Mouse (Mus musculus) hindbrain, embryonic 16.5 days (tissue): Measurements from ENCODE around the gene Thnsl1. TPM values are rescaled to one million over a fixed set of nuclear protein-coding genes. Genes with fewer than 3 reads are reported as not detected.

Experiments
- ATAC-seq: fragments of 200-750 bp; cut with Nextera tagmentation; 2 replicates; pipeline ENCODE4 v1.8.0; 2017; ENCODE audit warnings: moderate TSS enrichment, moderate library complexity
- H3K27ac ChIP-seq: fragments of 300-500 bp; sonication (generic); 2 replicates; pipeline ENCODE4 v1.5.1; 2014; ENCODE audit warnings: low read depth, mild to moderate bottlenecking, control low read depth, low read length, moderate library complexity
- H3K27me3 ChIP-seq: fragments of 300-500 bp; sonication (generic); replicated peaks from 2 replicates; pipeline ENCODE4 v1.6.1; 2014; ENCODE audit warnings: low read length; ENCODE audit not compliant: control insufficient read depth, insufficient read depth
- H3K36me3 ChIP-seq: fragments of 300-500 bp; sonication (generic); 2 replicates; pipeline ENCODE4 v1.6.1; 2014; ENCODE audit warnings: mild to moderate bottlenecking, low read length, moderate library complexity, mixed read lengths; ENCODE audit not compliant: control insufficient read depth, insufficient read depth
- H3K4me1 ChIP-seq: fragments of 300-500 bp; sonication (generic); 2 replicates; pipeline ENCODE4 v1.6.1; 2014; ENCODE audit warnings: low read depth, low read length; ENCODE audit not compliant: control insufficient read depth, insufficient read depth
- H3K4me2 ChIP-seq: fragments of 300-500 bp; sonication (generic); 2 replicates; pipeline ENCODE4 v1.6.1; 2014; ENCODE audit warnings: mild to moderate bottlenecking, low read length, control low read depth, moderate library complexity
- H3K4me3 ChIP-seq: fragments of 300-500 bp; sonication (generic); 2 replicates; pipeline ENCODE4 v1.5.1; 2014; ENCODE audit warnings: mild to moderate bottlenecking, low read length, control low read depth, moderate library complexity
- H3K9ac ChIP-seq: fragments of 300-500 bp; sonication (generic); 2 replicates; pipeline ENCODE4 v1.6.1; 2014; ENCODE audit warnings: low read depth, mild to moderate bottlenecking, control low read depth, low read length, moderate library complexity
- H3K9me3 ChIP-seq: fragments of 300-500 bp; sonication (generic); 2 replicates; pipeline ENCODE4 v1.6.1; 2014; ENCODE audit warnings: mild to moderate bottlenecking, low read length, moderate library complexity; ENCODE audit not compliant: control insufficient read depth
- WGBS: fragments of 180-500 bp; shearing (Covaris S2); extraction: QIAGEN DNeasy Blood & Tissue Kit; methylation state at CpG from one replicate; pipeline ENCODE4 v1.1.7; 2014; 5-methylcytosine and 5-hydroxymethylcytosine counted together
- polyA plus RNA-seq: library from polyadenylated mRNA; unstranded; fragments of >200 nt; fragmentation: Nextera tagmentation; extraction: Ambion mirVana; gene quantifications from 2 replicates; pipeline ENCODE4 v1.2.1, GENCODE M21; 2015

Gene Thnsl1
- polyA plus RNA-seq: 22.7 and 25.4 TPM in 2 replicates

DNA sequence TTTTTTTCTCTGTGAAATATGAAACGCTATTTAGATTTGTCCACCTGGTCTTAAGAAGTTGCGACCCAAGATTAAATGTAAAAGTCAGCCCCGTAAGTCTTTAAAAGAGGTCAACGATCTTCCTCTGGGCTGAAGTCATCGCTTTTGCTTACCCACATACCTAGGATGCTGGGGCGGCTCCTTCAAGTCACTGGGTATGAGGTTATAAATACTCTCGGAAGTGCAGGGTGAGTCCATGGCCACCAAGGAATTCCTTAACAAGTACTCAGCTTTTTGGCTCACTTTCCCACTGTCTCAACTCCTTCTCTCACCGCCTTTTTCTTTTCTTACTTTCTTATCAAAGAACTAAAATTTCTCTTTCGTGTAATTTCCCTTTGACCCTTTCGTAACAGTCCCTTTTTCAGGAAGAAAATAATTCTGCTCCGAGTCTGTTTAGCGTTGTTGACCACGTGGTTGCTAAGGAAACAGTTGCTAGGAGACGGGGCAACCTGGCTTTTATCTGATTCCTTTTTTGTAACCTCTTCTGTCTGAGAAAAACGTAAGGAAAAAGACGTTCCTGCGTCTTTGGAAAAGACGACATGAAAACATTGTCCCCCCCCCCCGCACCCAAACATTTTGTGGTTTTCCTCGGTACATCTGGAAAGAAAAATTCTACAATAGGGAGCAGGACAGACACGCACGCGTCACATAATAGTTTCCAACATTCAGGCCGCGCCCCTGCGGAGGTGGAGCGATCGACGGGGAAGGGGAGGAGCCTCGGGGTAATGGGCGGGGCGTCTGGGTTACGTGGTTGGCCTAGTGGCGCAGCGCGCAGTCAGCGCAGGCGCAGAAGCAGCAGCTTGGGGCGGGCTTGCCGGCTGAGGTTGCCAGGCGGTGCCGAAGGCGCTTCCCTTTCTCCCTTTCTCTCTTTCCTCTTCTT is at the start of gene Thnsl1, which contains the start of gene Enkur:
TSS of gene Thnsl1 (plus strand) at position 813 of the 919 bp plus-strand sequence.
TSS of gene Enkur (minus strand) at position 454 of the 919 bp plus-strand sequence.
- WGBS: 3% methylated on average over 43 of the region's 43 CpGs
- Histone ChIP-seq H3K27ac (peak within 1 kb of the TSS; percentile 83), H3K9ac (peak within 1 kb of the TSS; percentile 70), H3K4me2 (peak within 1 kb of the TSS; percentile 90), H3K36me3 (no peaks in the 10 kb centered on the region), H3K9me3 (no peaks in the 10 kb centered on the region), H3K27me3 (no peaks in the 10 kb centered on the region), H3K4me1 (peaks cover 14% of the 10 kb centered on the region), H3K4me3 (peak within 1 kb of the TSS; percentile 57)
- peak; percentile 99 for ATAC-seq

DNA sequence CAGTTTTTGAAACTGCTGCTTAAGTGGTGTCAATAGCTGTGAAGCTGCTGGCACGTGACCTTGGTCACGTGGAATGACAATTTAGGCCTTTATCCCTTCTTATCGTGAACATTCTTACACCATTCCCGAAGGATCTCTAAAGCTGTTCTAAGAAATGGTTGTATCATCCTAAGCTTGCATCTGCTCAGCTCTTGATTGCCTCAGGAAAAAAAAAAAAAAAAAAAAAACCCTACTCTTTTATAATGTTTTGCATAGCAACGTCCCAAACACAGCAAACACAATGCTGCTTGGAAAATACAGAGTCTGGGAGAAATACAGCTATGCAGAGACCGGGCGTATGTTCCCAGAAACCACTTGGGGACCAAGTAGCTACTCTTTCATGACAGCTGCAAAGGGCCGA is 41.2 kb upstream of the Thnsl1 start:
- Histone ChIP-seq H3K36me3 (no peaks in the 10 kb centered on the region), H3K4me3 (no peak overlapping the region), H3K27me3 (no peaks in the 10 kb centered on the region), H3K27ac (no peak overlapping the region), H3K9ac (no peak overlapping the region), H3K4me2 (no peak overlapping the region), H3K9me3 (no peaks in the 10 kb centered on the region), H3K4me1 (no peaks in the 10 kb centered on the region)
- 73% methylated on average over 8 of the region's 8 CpGs for WGBS
- ATAC-seq: no peak

DNA sequence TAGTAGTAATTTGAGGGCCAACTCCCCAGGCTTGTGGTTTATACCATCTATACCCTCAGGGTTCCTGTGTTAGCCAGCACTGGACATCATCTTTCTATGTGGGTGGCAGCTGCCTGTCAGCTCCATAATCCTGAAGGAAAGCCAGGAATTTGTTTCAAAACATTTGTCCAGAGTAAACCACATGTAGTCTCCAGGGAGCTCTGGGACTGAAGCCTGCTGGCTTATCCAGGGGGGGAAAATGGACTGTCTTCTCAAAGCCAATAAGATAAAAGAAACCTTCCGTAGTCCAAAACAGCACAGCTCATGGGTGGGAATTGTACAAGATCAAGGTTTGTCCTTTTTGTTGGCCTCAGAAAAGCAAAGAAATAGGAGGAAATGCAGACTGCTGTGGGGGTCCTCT is 37.6 kb upstream of the Thnsl1 start:
- Histone ChIP-seq H3K4me1 (no peaks in the 10 kb centered on the region), H3K4me2 (no peak overlapping the region), H3K9me3 (no peaks in the 10 kb centered on the region), H3K36me3 (no peaks in the 10 kb centered on the region), H3K9ac (no peak overlapping the region), H3K4me3 (no peak overlapping the region), H3K27ac (no peak overlapping the region), H3K27me3 (no peaks in the 10 kb centered on the region)
- ATAC-seq: no peak
- 81% methylated on average over 1 of the region's 1 CpGs for WGBS

DNA sequence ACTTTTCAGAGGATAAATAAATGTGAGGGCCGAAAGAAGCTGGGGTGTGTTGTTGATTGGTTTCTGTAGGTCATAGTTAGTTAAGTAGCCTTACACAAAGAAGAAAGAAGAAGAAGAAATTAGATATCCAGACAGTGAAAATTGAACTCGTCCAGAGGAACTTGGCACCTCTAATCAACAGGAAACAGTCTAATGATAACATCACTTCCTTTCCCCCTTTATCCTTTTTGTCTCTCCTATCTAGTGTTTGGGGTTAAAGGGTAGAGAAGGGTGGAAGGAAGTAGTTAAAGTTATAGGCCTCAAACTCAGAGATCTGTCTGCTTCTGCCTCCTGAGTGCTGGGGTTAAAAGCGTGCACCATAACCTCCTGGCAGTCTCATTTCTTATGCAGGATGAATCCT is 32.7 kb upstream of the Thnsl1 start:
- no peak overlapping the region for H3K4me2 ChIP-seq
- H3K9me3 ChIP-seq: no peaks in the 10 kb centered on the region
- no peak for ATAC-seq
- WGBS: 91% methylated on average over 3 of the region's 3 CpGs
- H3K27me3 ChIP-seq: no peaks in the 10 kb centered on the region
- no peaks in the 10 kb centered on the region for H3K36me3 ChIP-seq
- no peak overlapping the region for H3K27ac ChIP-seq
- H3K4me1 ChIP-seq: no peaks in the 10 kb centered on the region
- no peak overlapping the region for H3K4me3 ChIP-seq
- no peak overlapping the region for H3K9ac ChIP-seq

DNA sequence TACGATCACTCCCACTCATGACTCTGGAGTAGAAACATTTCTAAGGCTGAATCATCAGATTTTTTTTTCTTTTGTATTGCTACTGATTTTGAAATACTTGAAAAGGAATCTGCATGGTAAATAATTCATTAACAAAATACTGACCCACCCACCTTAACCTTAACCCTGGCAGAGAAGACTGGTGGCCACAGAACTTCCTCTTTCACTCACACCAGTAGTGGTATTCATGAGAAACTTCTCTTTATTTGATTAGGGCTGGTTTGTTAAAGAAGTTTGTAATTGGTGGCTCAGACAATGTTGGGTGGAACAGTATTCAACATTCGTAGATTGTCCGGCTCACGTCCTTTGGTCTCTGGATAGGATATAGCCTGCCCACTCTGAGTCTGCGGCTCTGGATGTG is 26.4 kb upstream of the Thnsl1 start:
- WGBS: 94% methylated on average over 5 of the region's 5 CpGs

DNA sequence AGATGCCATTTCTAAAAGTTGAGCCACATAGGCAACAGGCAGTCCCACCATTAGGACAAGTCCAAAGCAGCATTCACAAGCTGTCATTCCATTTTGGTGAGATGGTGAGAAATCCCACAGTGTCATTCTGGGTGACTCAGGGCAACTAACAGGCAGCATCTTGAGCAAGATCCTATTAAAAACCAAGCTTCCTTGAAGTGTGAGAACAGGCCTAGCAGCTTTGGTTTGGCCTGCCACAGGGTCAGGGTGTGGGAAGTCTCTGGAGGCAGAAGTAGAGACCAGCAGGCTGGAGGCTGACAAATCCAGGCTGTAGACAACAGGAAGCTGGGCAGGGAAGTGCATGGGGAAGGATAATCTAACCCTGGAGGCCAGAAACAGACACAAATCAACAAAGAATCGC is 22.7 kb upstream of the Thnsl1 start:
- H3K36me3 ChIP-seq: no peaks in the 10 kb centered on the region
- WGBS: 87% methylated on average over 1 of the region's 1 CpGs
- H3K4me1 ChIP-seq: no peaks in the 10 kb centered on the region
- H3K4me3 ChIP-seq: no peak overlapping the region
- H3K27me3 ChIP-seq: no peaks in the 10 kb centered on the region
- no peak overlapping the region for H3K4me2 ChIP-seq
- no peak for ATAC-seq
- no peak overlapping the region for H3K27ac ChIP-seq
- no peaks in the 10 kb centered on the region for H3K9me3 ChIP-seq
- H3K9ac ChIP-seq: no peak overlapping the region

More for the DNA sequence above, 26.4 kb upstream of the Thnsl1 start:
- no peak for ATAC-seq
- Histone ChIP-seq H3K27ac (no peak overlapping the region), H3K4me1 (no peaks in the 10 kb centered on the region), H3K4me2 (no peak overlapping the region), H3K27me3 (no peaks in the 10 kb centered on the region), H3K9ac (no peak overlapping the region), H3K4me3 (no peak overlapping the region), H3K36me3 (no peaks in the 10 kb centered on the region), H3K9me3 (no peaks in the 10 kb centered on the region)

DNA sequence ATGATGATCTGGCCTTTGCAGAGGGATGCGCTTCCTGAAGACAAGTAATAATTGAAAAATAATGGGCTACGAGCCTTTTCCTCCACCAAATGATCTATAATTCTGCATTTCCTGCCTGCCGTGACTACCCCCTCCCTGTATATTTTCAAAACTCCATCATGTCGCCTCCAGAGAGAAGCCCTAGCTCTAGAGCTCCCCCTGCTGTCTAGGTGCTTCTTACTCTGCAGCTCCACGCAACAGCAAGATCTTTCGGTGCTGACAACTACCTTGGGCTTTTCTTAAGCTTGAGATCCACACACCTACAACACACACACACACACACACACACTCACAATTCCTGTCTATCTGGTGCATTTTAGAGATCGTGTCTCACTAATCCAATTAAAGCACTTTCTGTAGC is 17.9 kb upstream of the Thnsl1 start:
- 58% methylated on average over 7 of the region's 7 CpGs for WGBS
- Histone ChIP-seq H3K27ac (no peak overlapping the region), H3K9ac (no peak overlapping the region), H3K4me1 (no peaks in the 10 kb centered on the region), H3K4me3 (no peak overlapping the region), H3K36me3 (no peaks in the 10 kb centered on the region), H3K4me2 (no peak overlapping the region), H3K9me3 (no peaks in the 10 kb centered on the region), H3K27me3 (no peaks in the 10 kb centered on the region)
- ATAC-seq: no peak

DNA sequence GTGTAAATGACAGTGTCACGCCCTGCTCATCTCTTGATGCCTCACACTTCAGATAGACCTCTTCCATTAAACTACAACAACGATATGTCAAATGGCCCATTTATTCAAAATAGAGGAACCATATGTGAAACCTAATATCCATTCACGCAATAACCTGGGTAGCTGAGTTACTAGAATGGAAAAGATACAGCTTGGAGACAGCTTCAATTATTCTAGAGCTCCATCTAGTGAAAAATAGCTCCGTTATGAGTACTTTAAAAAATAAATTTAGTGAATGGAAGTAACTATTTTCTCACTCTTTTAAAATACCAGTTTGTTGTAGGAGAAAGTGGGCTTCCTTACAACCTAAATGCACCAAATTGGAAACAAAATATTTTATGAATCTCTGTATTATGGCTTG is 16.9 kb upstream of the Thnsl1 start:
- H3K27me3 ChIP-seq: no peaks in the 10 kb centered on the region
- no peak overlapping the region for H3K4me3 ChIP-seq
- no peaks in the 10 kb centered on the region for H3K4me1 ChIP-seq
- WGBS: 51% methylated on average over 4 of the region's 4 CpGs
- ATAC-seq: 0 out of 2 replicates have a peak, but pooled peaks have one; percentile 45
- H3K27ac ChIP-seq: no peak overlapping the region
- no peaks in the 10 kb centered on the region for H3K36me3 ChIP-seq
- no peak overlapping the region for H3K4me2 ChIP-seq
- no peaks in the 10 kb centered on the region for H3K9me3 ChIP-seq
- H3K9ac ChIP-seq: no peak overlapping the region

DNA sequence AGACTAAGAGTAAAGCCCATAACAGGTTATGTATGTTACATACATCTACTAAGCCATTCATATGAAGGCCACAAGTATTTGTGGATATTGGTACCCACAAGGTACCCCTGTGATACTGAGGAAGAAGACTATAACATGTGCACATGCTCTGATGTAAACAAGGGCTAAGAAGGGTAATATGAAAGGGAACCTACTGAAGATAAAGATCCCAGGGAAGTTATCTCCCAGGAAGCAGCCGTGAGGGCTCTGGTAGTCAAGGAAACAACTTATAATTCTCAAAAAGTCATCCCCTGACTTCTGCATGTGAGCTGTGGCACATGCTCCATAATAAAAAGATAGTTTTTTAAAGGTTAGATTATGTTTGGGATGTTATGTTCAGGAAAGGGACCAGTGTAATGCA is 14.3 kb upstream of the Thnsl1 start:
- Histone ChIP-seq H3K27ac (no peak overlapping the region), H3K36me3 (no peaks in the 10 kb centered on the region), H3K9ac (no peak overlapping the region), H3K4me3 (no peak overlapping the region), H3K27me3 (no peaks in the 10 kb centered on the region), H3K4me1 (no peaks in the 10 kb centered on the region), H3K4me2 (no peak overlapping the region), H3K9me3 (no peaks in the 10 kb centered on the region)
- no peak for ATAC-seq
- WGBS: 82% methylated on average over 1 of the region's 1 CpGs
